Mouse (Mus musculus): Measurements from ENCODE around the gene Zfand3.

GRCm38 (mm10) chr17:29970037-29970555, 34.4 kb upstream of the Zfand3 start, which contains the start of gene Mdga1:
- TF ChIP-seq CTCF (IDR thresholded peaks at IDR 0.05; ENCODE audit: extremely low read depth, insufficient read length, insufficient replicate concordance, low read depth, low read length) = no peak
- TF ChIP-seq POLR2A (IDR thresholded peaks at IDR 0.05; ENCODE audit: low read depth, low read length) = no peak

All from small intestine, adult 2 months (tissue).